Mouse (Mus musculus) bone marrow, adult 2 months (tissue): ENCODE data around the gene Klrd1.
"Not testable (repeated sequence)": the region's sequence is repeated elsewhere in the genome, so short reads cannot be mapped to it uniquely, and the experiment has no call there.

Experiments
- CTCF ChIP-seq: fragments of 200-500 bp; IDR thresholded peaks from 2 replicates; pipeline ENCODE4 v1.5.1; 2011; ENCODE audit warnings: low read length, control low read depth; ENCODE audit not compliant: control insufficient read depth, insufficient read depth
- POLR2A ChIP-seq: fragments of 200-500 bp; IDR thresholded peaks from 2 replicates; pipeline ENCODE4 v1.6.1; 2011; ENCODE audit warnings: low read depth, mild to moderate bottlenecking, control low read depth, low read length, borderline replicate concordance; ENCODE audit not compliant: control insufficient read depth

- not testable (repeated sequence) for TF ChIP-seq CTCF, POLR2A
Observed at GRCm38 (mm10) chr6:129644054-129644453, 52.5 kb downstream of the Klrd1 start.
